Comparison of ENCODE assay signal across 10 mouse cellular contexts in genomic region chr9:58232374-58232773, GRCm38 (mm10). TPM values are rescaled to one million over a fixed set of nuclear protein-coding genes. Genes with fewer than 3 reads are reported as not detected.
DNase-seq lines count a peak whose midpoint lies in the region; ATAC-seq lines count a peak whose summit lies in the region.
"Had no signal": no experiment of that assay in that cellular context is flagged by ENCODE, and none has a peak within 500 bp of the region (broad histone marks: within the 10 kb centered on the region; RNA-seq: fewer than 3 reads in every experiment).

No protein-coding gene starts in this region.

- no peaks in the 10 kb centered on the region for H3K27me3 ChIP-seq in embryonic facial prominence, embryonic 12.5 days
- no peaks in the 10 kb centered on the region for H3K27me3 ChIP-seq in midbrain, embryonic 10.5 days (ENCODE audit: low read depth, poor library complexity, severe bottlenecking)
- H3K27me3 ChIP-seq: embryonic facial prominence, embryonic 15.5 days; hindbrain, embryonic 13.5 days had no signal

- 42% methylated on average over 5 of the region's 5 CpGs for WGBS in embryonic facial prominence, embryonic 12.5 days
- 80% methylated on average over 5 of the region's 5 CpGs for WGBS in midbrain, embryonic 10.5 days

- H3K4me1 ChIP-seq in embryonic facial prominence, embryonic 12.5 days = peaks cover 13% of the 10 kb centered on the region; the same call in 1 of the 2 replicates
- H3K4me1 ChIP-seq in midbrain, embryonic 10.5 days = no peaks in the 10 kb centered on the region
- H3K4me1 ChIP-seq: embryonic facial prominence, embryonic 15.5 days; hindbrain, embryonic 13.5 days had no signal

- no peak for ATAC-seq in embryonic facial prominence, embryonic 12.5 days (ENCODE audit: insufficient number of reproducible peaks, insufficient read depth, low FRiP score, low TSS enrichment)
- peak; percentile 75 for ATAC-seq in hematopoietic stem cell, adult 5-6 weeks (replicated peaks in 1 of 2; ENCODE audit: insufficient read depth in 1 of 2, low FRiP score in 2 of 2, low TSS enrichment in 1 of 2, low read depth in 1 of 2, poor library complexity in 2 of 2, severe bottlenecking in 2 of 2)
- peak; percentile 91 for ATAC-seq in megakaryocyte, adult 5-6 weeks (ENCODE audit: poor library complexity, severe bottlenecking)

- H3K27ac ChIP-seq in embryonic facial prominence, embryonic 12.5 days = peak overlapping the region; percentile 54; the same call in 1 of the 2 replicates
- no peak overlapping the region for H3K27ac ChIP-seq in midbrain, embryonic 10.5 days (replicated peaks)
- H3K27ac ChIP-seq: embryonic facial prominence, embryonic 15.5 days; hindbrain, embryonic 13.5 days had no signal

- no peaks in the 10 kb centered on the region for H3K9me3 ChIP-seq in embryonic facial prominence, embryonic 12.5 days
- H3K9me3 ChIP-seq in midbrain, embryonic 10.5 days (replicated peaks) = no peaks in the 10 kb centered on the region
- H3K9me3 ChIP-seq: embryonic facial prominence, embryonic 15.5 days; hindbrain, embryonic 13.5 days had no signal

- H3K4me2 ChIP-seq in embryonic facial prominence, embryonic 12.5 days (replicated peaks) = no peak overlapping the region
- H3K4me2 ChIP-seq: embryonic facial prominence, embryonic 15.5 days; hindbrain, embryonic 13.5 days had no signal

- DNase-seq in layer of hippocampus, adult 9-11 months = peak; percentile 37
- DNase-seq in layer of hippocampus, adult 9-10 months (ENCODE audit: low spot score) = no peak
- no peak for DNase-seq in midbrain, embryonic 10.5 days (ENCODE audit: low spot score)
- DNase-seq in natural killer cell, adult 2 months (ENCODE audit: low spot score in 2 of 2) = no peak
- DNase-seq: thymus, postnatal 14 days had no signal

- no peak overlapping the region for H3K9ac ChIP-seq in embryonic facial prominence, embryonic 12.5 days
- H3K9ac ChIP-seq: embryonic facial prominence, embryonic 15.5 days; hindbrain, embryonic 13.5 days had no signal

- peaks cover 63% of the 10 kb centered on the region for H3K36me3 ChIP-seq in embryonic facial prominence, embryonic 12.5 days
- H3K36me3 ChIP-seq in midbrain, embryonic 10.5 days = peaks cover 70% of the 10 kb centered on the region

- no peak overlapping the region for H3K4me3 ChIP-seq in embryonic facial prominence, embryonic 12.5 days
- H3K4me3 ChIP-seq in midbrain, embryonic 10.5 days = no peak overlapping the region
- H3K4me3 ChIP-seq: embryonic facial prominence, embryonic 15.5 days; hindbrain, embryonic 13.5 days had no signal

RNA-seq across cellular contexts. Expression of gene Pml, which starts 17.2 kb away (rescaled TPM):
- polyA plus RNA-seq in embryonic facial prominence, embryonic 12.5 days (2016; fragmentation: Nextera tagmentation; extraction: Ambion mirVana) = 14.0 and 16.0 TPM in 2 replicates
- total RNA-seq in hematopoietic stem cell, adult 5-6 weeks (2017) = 24.5 and 32.5 TPM in 2 replicates
- 37.7 and 41.3 TPM in 2 replicates for total RNA-seq in megakaryocyte, adult 5-6 weeks (2015)
- 15.5 and 17.4 TPM in 2 replicates for total RNA-seq in megakaryocyte, adult 5-6 weeks (2017)
- 13.4 and 14.1 TPM in 2 replicates for polyA plus RNA-seq in midbrain, embryonic 10.5 days (2016; fragmentation: Nextera tagmentation; extraction: Ambion mirVana)

RNA-seq across cellular contexts. Expression of gene Stoml1, which starts 20.6 kb away (rescaled TPM):
- polyA plus RNA-seq in embryonic facial prominence, embryonic 12.5 days (2016; fragmentation: Nextera tagmentation; extraction: Ambion mirVana) = 40.9 and 44.2 TPM in 2 replicates
- total RNA-seq in hematopoietic stem cell, adult 5-6 weeks (2017) = 11.4 and 13.2 TPM in 2 replicates
- 5.8 and 6.1 TPM in 2 replicates for total RNA-seq in megakaryocyte, adult 5-6 weeks (2015)
- total RNA-seq in megakaryocyte, adult 5-6 weeks (2017) = 9.4 and 11.9 TPM in 2 replicates
- polyA plus RNA-seq in midbrain, embryonic 10.5 days (2016; fragmentation: Nextera tagmentation; extraction: Ambion mirVana) = 32.2 and 39.9 TPM in 2 replicates

RNA-seq across cellular contexts. Expression of gene Islr2, which starts 28.3 kb away (rescaled TPM):
- 5.3 and 7.3 TPM in 2 replicates for polyA plus RNA-seq in embryonic facial prominence, embryonic 12.5 days (2016; fragmentation: Nextera tagmentation; extraction: Ambion mirVana)
- 5.5 TPM in 1 of 2 replicates, not detected in the other for total RNA-seq in hematopoietic stem cell, adult 5-6 weeks (2017)
- not detected in 2 replicates for total RNA-seq in megakaryocyte, adult 5-6 weeks (2015)
- total RNA-seq in megakaryocyte, adult 5-6 weeks (2017) = not detected in 2 replicates
- polyA plus RNA-seq in midbrain, embryonic 10.5 days (2016; fragmentation: Nextera tagmentation; extraction: Ambion mirVana) = 5.2 and 8.1 TPM in 2 replicates

RNA-seq across cellular contexts. Expression of gene Islr, which starts 28.3 kb away (rescaled TPM):
- 88.0 and 95.6 TPM in 2 replicates for polyA plus RNA-seq in embryonic facial prominence, embryonic 12.5 days (2016; fragmentation: Nextera tagmentation; extraction: Ambion mirVana)
- 0.69 and 1.5 TPM in 2 replicates for total RNA-seq in hematopoietic stem cell, adult 5-6 weeks (2017)
- total RNA-seq in megakaryocyte, adult 5-6 weeks (2015) = 0.16 and 0.33 TPM in 2 replicates
- total RNA-seq in megakaryocyte, adult 5-6 weeks (2017) = not detected in 2 replicates
- 7.4 and 15.4 TPM in 2 replicates for polyA plus RNA-seq in midbrain, embryonic 10.5 days (2016; fragmentation: Nextera tagmentation; extraction: Ambion mirVana)
